Mouse (Mus musculus): ENCODE measurements at regions not wholly inside any gene's neighbourhood (a gene's known extent, or its start where the extent isn't known, plus 50 kb on each side); places are given as distances from the start of the nearest gene placed in this dataset.

- no peaks in the 10 kb centered on the region for H3K36me3 ChIP-seq (replicated peaks; ENCODE audit: control insufficient read depth, insufficient read depth, low read depth)
- H3K9ac ChIP-seq (replicated peaks), result no peak overlapping the region
- peaks cover 7% of the 10 kb centered on the region for H3K27me3 ChIP-seq (ENCODE audit: control insufficient read depth, insufficient read depth, low read length)
- no peak overlapping the region for H3K4me3 ChIP-seq (ENCODE audit: insufficient read depth in 1 of 2, low read depth in 2 of 2, low read length in 2 of 2)
- H3K9me3 ChIP-seq (ENCODE audit: control insufficient read depth, low read length), result no peaks in the 10 kb centered on the region
- H3K27ac ChIP-seq, result no peak overlapping the region
- 8% methylated on average over 23 of the region's 23 CpGs for WGBS (ENCODE audit: insufficient replicate concordance)
- H3K4me1 ChIP-seq (replicated peaks; ENCODE audit: control insufficient read depth in 2 of 2, insufficient read depth in 2 of 2, low read length in 1 of 2), result no peaks in the 10 kb centered on the region
- DNase-seq (ENCODE audit: low read depth in 3 of 3, low spot score in 3 of 3), result no peak
- peak overlapping the region; percentile 3; the same call in 1 of the 2 replicates for H3K4me2 ChIP-seq (ENCODE audit: low read depth)
- TF ChIP-seq CTCF (IDR thresholded peaks at IDR 0.05; ENCODE audit: low read depth), result no peak
- TF ChIP-seq EP300 (IDR thresholded peaks at IDR 0.05; ENCODE audit: low read depth), result no peak
- no peak for ATAC-seq (ENCODE audit: insufficient read depth)
These were observed 59.4 kb upstream of the Shb start for GRCm38 (mm10) chr4:45591405-45592315.

GRCm38 (mm10) chr4:45590836-45591235 lies 58.6 kb upstream of the Shb start:
- Histone ChIP-seq H3K27me3 (ENCODE audit: control insufficient read depth, insufficient read depth, low read length) (peaks cover 7% of the 10 kb centered on the region), H3K4me3 (ENCODE audit: insufficient read depth in 1 of 2, low read depth in 2 of 2, low read length in 2 of 2) (no peak overlapping the region), H3K36me3 (replicated peaks; ENCODE audit: control insufficient read depth, insufficient read depth, low read depth) (no peaks in the 10 kb centered on the region), H3K4me2 (ENCODE audit: low read depth) (0 out of 2 replicates have a peak overlapping the region, but pooled peaks have one; percentile 3), H3K9ac (replicated peaks) (no peak overlapping the region), H3K4me1 (replicated peaks; ENCODE audit: control insufficient read depth in 2 of 2, insufficient read depth in 2 of 2, low read length in 1 of 2) (no peaks in the 10 kb centered on the region), H3K27ac (no peak overlapping the region), H3K9me3 (ENCODE audit: control insufficient read depth, low read length) (no peaks in the 10 kb centered on the region)
- DNase-seq (ENCODE audit: low read depth in 3 of 3, low spot score in 3 of 3), result no peak
- TF ChIP-seq CTCF (IDR thresholded peaks at IDR 0.05; ENCODE audit: low read depth) (no peak), EP300 (IDR thresholded peaks at IDR 0.05; ENCODE audit: low read depth) (no peak)
- ATAC-seq (ENCODE audit: insufficient read depth), result no peak
- 16% methylated on average over 2 of the region's 2 CpGs for WGBS (ENCODE audit: insufficient replicate concordance)

GRCm38 (mm10) chr4:45588322-45588721 lies 56.1 kb upstream of the Shb start:
- no peak overlapping the region for H3K4me2 ChIP-seq (ENCODE audit: low read depth)
- no peak overlapping the region for H3K9ac ChIP-seq (replicated peaks)
- 0 out of 4 replicates have a peak, but pooled peaks cover 0 to 5% of the 10 kb centered on the region in 2 experiments for H3K4me1 ChIP-seq (replicated peaks; ENCODE audit: control insufficient read depth in 2 of 2, insufficient read depth in 2 of 2, low read length in 1 of 2)
- DNase-seq (ENCODE audit: low read depth in 3 of 3, low spot score in 3 of 3) (no peak), ATAC-seq (ENCODE audit: insufficient read depth) (no peak)
- no peak overlapping the region for H3K27ac ChIP-seq
- no peaks in the 10 kb centered on the region for H3K36me3 ChIP-seq (replicated peaks; ENCODE audit: control insufficient read depth, insufficient read depth, low read depth)
- peaks cover 7% of the 10 kb centered on the region for H3K27me3 ChIP-seq (ENCODE audit: control insufficient read depth, insufficient read depth, low read length)
- WGBS (ENCODE audit: insufficient replicate concordance), result 24% methylated on average over 3 of the region's 3 CpGs
- no peaks in the 10 kb centered on the region for H3K9me3 ChIP-seq (ENCODE audit: control insufficient read depth, low read length)
- no peak for TF ChIP-seq EP300 (IDR thresholded peaks at IDR 0.05; ENCODE audit: low read depth)
- no peak for TF ChIP-seq CTCF (IDR thresholded peaks at IDR 0.05; ENCODE audit: low read depth)
- no peak overlapping the region for H3K4me3 ChIP-seq (ENCODE audit: insufficient read depth in 1 of 2, low read depth in 2 of 2, low read length in 2 of 2)

- Histone ChIP-seq H3K9me3 (ENCODE audit: control insufficient read depth, low read length) (no peaks in the 10 kb centered on the region), H3K27ac (no peak overlapping the region), H3K4me2 (ENCODE audit: low read depth) (no peak overlapping the region), H3K4me1 (replicated peaks; ENCODE audit: control insufficient read depth in 2 of 2, insufficient read depth in 2 of 2, low read length in 1 of 2) (0 out of 4 replicates have a peak, but pooled peaks cover 0 to 5% of the 10 kb centered on the region in 2 experiments), H3K9ac (replicated peaks) (no peak overlapping the region), H3K27me3 (ENCODE audit: control insufficient read depth, insufficient read depth, low read length) (peaks cover 7% of the 10 kb centered on the region), H3K4me3 (ENCODE audit: insufficient read depth in 1 of 2, low read depth in 2 of 2, low read length in 2 of 2) (no peak overlapping the region), H3K36me3 (replicated peaks; ENCODE audit: control insufficient read depth, insufficient read depth, low read depth) (no peaks in the 10 kb centered on the region)
- TF ChIP-seq CTCF (IDR thresholded peaks at IDR 0.05; ENCODE audit: low read depth) (no peak), EP300 (IDR thresholded peaks at IDR 0.05; ENCODE audit: low read depth) (no peak)
- 28% methylated on average over 2 of the region's 2 CpGs for WGBS (ENCODE audit: insufficient replicate concordance)
- ATAC-seq (ENCODE audit: insufficient read depth), result no peak
- DNase-seq (ENCODE audit: low read depth in 3 of 3, low spot score in 3 of 3), result no peak
These were observed 54.9 kb upstream of the Shb start for GRCm38 (mm10) chr4:45587202-45587601.

- WGBS (ENCODE audit: insufficient replicate concordance), result 33% methylated on average over 2 of the region's 2 CpGs
- H3K27me3 ChIP-seq (ENCODE audit: control insufficient read depth, insufficient read depth, low read length), result peaks cover 3% of the 10 kb centered on the region
These were observed 54.0 kb upstream of the Shb start for GRCm38 (mm10) chr4:45586310-45586709.

More at GRCm38 (mm10) chr4:45586310-45586709, 54.0 kb upstream of the Shb start:
- Histone ChIP-seq H3K4me1 (replicated peaks; ENCODE audit: control insufficient read depth in 2 of 2, insufficient read depth in 2 of 2, low read length in 1 of 2) (0 out of 4 replicates have a peak, but pooled peaks cover 0 to 5% of the 10 kb centered on the region in 2 experiments), H3K4me2 (ENCODE audit: low read depth) (no peak overlapping the region), H3K36me3 (replicated peaks; ENCODE audit: control insufficient read depth, insufficient read depth, low read depth) (no peaks in the 10 kb centered on the region), H3K9me3 (ENCODE audit: control insufficient read depth, low read length) (no peaks in the 10 kb centered on the region), H3K9ac (replicated peaks) (no peak overlapping the region), H3K4me3 (ENCODE audit: insufficient read depth in 1 of 2, low read depth in 2 of 2, low read length in 2 of 2) (no peak overlapping the region), H3K27ac (no peak overlapping the region)
- ATAC-seq (ENCODE audit: insufficient read depth) (no peak), DNase-seq (ENCODE audit: low read depth in 3 of 3, low spot score in 3 of 3) (no peak)
- TF ChIP-seq EP300 (IDR thresholded peaks at IDR 0.05; ENCODE audit: low read depth), result no peak
- TF ChIP-seq CTCF (IDR thresholded peaks at IDR 0.05; ENCODE audit: low read depth), result no peak

Data from liver, embryonic 14.5 days (tissue).